Mouse (Mus musculus) urinary bladder, postnatal 14 days (tissue): ENCODE results near the gene Olfr1062.
"Not testable (repeated sequence)": the region's sequence is repeated elsewhere in the genome, so short reads cannot be mapped to it uniquely, and the experiment has no call there.

ENCODE experiments used
- DNase-seq: peaks from one replicate; pipeline ENCODE4 v3.0.0; 2021; ENCODE audit warnings: low spot score

Gene Olfr1062

GRCm38 (mm10) chr2:86426649-86427048 lies at the start of gene Olfr1062:
Gene Olfr1062 (minus strand): TSS chr2:86426749.
- DNase-seq = not testable (repeated sequence)

- peak; percentile 28 for DNase-seq
Measured at GRCm38 (mm10) chr2:86464442-86465109, 38.0 kb upstream of the Olfr1062 start.

GRCm38 (mm10) chr2:86460434-86460833 lies 33.9 kb upstream of the Olfr1062 start:
- no peak for DNase-seq

- DNase-seq = no peak
Measured at GRCm38 (mm10) chr2:86456169-86456568, 29.6 kb upstream of the Olfr1062 start, which contains the start of gene Olfr1066. Gene Olfr1066 (minus strand): TSS chr2:86456269.

GRCm38 (mm10) chr2:86450491-86450890 lies 23.9 kb upstream of the Olfr1062 start, which contains the start of gene Olfr1065:
Gene Olfr1065 (minus strand): TSS chr2:86450591.
- DNase-seq = not testable (repeated sequence)

- DNase-seq = not testable (repeated sequence)
Measured at GRCm38 (mm10) chr2:86442101-86442500, 15.6 kb upstream of the Olfr1062 start.

- not testable (repeated sequence) for DNase-seq
Measured at GRCm38 (mm10) chr2:86428511-86428910, 2.0 kb upstream of the Olfr1062 start.

GRCm38 (mm10) chr2:86413950-86414349 lies 12.6 kb downstream of the Olfr1062 start, which contains the start of gene Olfr1061:
Gene Olfr1061 (minus strand): TSS chr2:86414050.
- no peak for DNase-seq

- DNase-seq = no peak
Measured at GRCm38 (mm10) chr2:86395114-86395513, 31.4 kb downstream of the Olfr1062 start.

GRCm38 (mm10) chr2:86388461-86388860 lies 38.1 kb downstream of the Olfr1062 start, which contains the start of gene Olfr1058:
Gene Olfr1058 (minus strand): TSS chr2:86388561.
- not testable (repeated sequence) for DNase-seq

GRCm38 (mm10) chr2:86378293-86378692 lies 48.3 kb downstream of the Olfr1062 start, which contains the start of gene Olfr1057:
Gene Olfr1057 (minus strand): TSS chr2:86378393.
- DNase-seq = no peak
